Mouse (Mus musculus) hindbrain, embryonic 15.5 days (tissue): ENCODE results near the gene Rasgrf1. TPM values are rescaled to one million over a fixed set of nuclear protein-coding genes. Genes with fewer than 3 reads are reported as not detected.

Experiments used
- ATAC-seq: fragments of 200-750 bp; cut with Nextera tagmentation; 2 replicates; pipeline ENCODE4 v1.8.0; 2017; ENCODE audit warnings: low read depth, moderate number of reproducible peaks, moderate TSS enrichment; ENCODE audit not compliant: low FRiP score
- H3K27ac ChIP-seq: fragments of 300-500 bp; sonication (generic); replicated peaks from 2 replicates; pipeline ENCODE4 v1.5.1; 2015; ENCODE audit warnings: mild to moderate bottlenecking, inconsistent platforms
- H3K27me3 ChIP-seq: fragments of 300-500 bp; sonication (generic); 2 replicates; pipeline ENCODE4 v1.6.1; 2015; ENCODE audit warnings: control low read depth, inconsistent platforms
- H3K36me3 ChIP-seq: fragments of 300-500 bp; sonication (generic); 2 replicates; pipeline ENCODE4 v1.6.1; 2015; ENCODE audit warnings: control low read depth, inconsistent platforms
- H3K4me1 ChIP-seq: fragments of 300-500 bp; sonication (generic); replicated peaks from 2 replicates; pipeline ENCODE4 v1.6.1; 2015; ENCODE audit warnings: control low read depth, inconsistent platforms
- H3K4me2 ChIP-seq: fragments of 300-500 bp; sonication (generic); 2 replicates; pipeline ENCODE4 v1.6.1; 2015; ENCODE audit warnings: moderate library complexity, mild to moderate bottlenecking, inconsistent platforms
- H3K4me3 ChIP-seq: fragments of 300-500 bp; sonication (generic); 2 replicates; pipeline ENCODE4 v1.5.1; 2015; ENCODE audit warnings: mild to moderate bottlenecking, inconsistent platforms
- H3K9ac ChIP-seq: fragments of 300-500 bp; sonication (generic); 2 replicates; pipeline ENCODE4 v1.6.1; 2015; ENCODE audit warnings: inconsistent platforms
- H3K9me3 ChIP-seq: fragments of 300-500 bp; sonication (generic); 2 replicates; pipeline ENCODE4 v1.6.1; 2016; ENCODE audit warnings: control low read depth, inconsistent platforms
- WGBS: fragments of 180-500 bp; shearing (Covaris S2); methylation state at CpG from one replicate; pipeline ENCODE4 v1.1.7; 2015; 5-methylcytosine and 5-hydroxymethylcytosine counted together
- polyA plus RNA-seq: library from polyadenylated mRNA; unstranded; fragments of >200 nt; fragmentation: Nextera tagmentation; extraction: Ambion mirVana; gene quantifications from 2 replicates; pipeline ENCODE4 v1.2.1, GENCODE M21; 2015

Rasgrf1 gene
- polyA plus RNA-seq = 12.5 and 13.5 TPM in 2 replicates

DNA sequence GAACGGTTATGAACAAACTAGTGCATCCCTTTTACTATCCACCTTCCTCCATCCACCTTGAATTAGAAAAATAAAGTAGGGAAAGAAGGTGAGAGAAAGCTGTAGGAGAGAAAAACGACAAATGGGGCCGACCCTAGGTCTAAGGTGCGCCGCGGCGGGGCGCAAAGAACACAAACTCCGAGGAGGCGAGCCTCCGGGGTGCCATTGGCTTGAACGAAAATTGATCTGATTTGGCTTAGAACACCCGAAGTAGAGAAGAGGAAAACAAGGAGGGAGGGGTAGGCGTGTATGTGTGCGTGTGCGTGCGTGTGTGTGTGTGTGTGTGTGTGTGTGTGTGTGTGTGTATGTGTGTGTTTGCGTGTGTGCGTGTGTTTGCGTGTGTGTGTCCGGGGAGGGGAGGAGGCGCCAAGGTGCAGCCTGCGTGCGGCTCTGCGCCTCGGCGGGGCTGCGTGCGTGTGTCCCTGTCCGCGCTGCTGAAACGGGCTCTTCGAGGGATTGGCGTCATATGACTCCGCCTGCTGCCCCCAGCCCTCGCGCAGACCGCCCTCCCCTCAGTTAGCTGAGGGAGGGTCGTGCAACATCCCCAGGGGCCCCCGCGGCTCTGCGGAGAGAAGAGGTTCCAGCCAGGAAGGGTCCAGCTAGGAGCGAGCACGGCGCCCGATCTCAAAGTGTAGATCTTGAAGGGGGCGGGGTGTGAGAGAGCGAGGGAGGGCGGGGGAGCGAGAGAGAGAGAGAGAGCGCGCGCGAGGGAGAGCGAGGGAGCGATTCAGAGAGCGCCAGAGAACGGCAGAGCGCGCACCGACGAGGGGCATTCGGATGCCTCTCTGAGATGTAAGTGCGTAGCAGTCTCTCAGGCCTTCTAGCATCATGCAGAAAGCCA, at the start of gene Rasgrf1:
Rasgrf1 (plus strand) TSS at position 778 of the 880 bp plus-strand sequence.
- ATAC-seq = peak; percentile 83
- H3K9me3 ChIP-seq = no peaks in the 10 kb centered on the region
- peaks cover 71% of the 10 kb centered on the region for H3K27me3 ChIP-seq
- H3K4me2 ChIP-seq = peak within 1 kb of the TSS; percentile 94
- H3K36me3 ChIP-seq = no peaks in the 10 kb centered on the region
- WGBS = under 1% methylated on average over 60 of the region's 64 CpGs
- peak within 1 kb of the TSS; percentile 61; the same call in 1 of the 2 replicates for H3K27ac ChIP-seq
- H3K4me3 ChIP-seq = peak within 1 kb of the TSS; percentile 60
- H3K9ac ChIP-seq = peak within 1 kb of the TSS; percentile 50
- peaks cover 27% of the 10 kb centered on the region for H3K4me1 ChIP-seq

GRCm38 (mm10) chr9:89860145-89860544, 49.6 kb upstream of the Rasgrf1 start:
- no peak overlapping the region for H3K9ac ChIP-seq
- H3K4me2 ChIP-seq = no peak overlapping the region
- no peaks in the 10 kb centered on the region for H3K9me3 ChIP-seq
- ATAC-seq = no peak
- no peaks in the 10 kb centered on the region for H3K27me3 ChIP-seq
- H3K4me3 ChIP-seq = no peak overlapping the region
- WGBS = 43% methylated on average over 11 of the region's 11 CpGs
- no peak overlapping the region; the same call in 1 of the 2 replicates for H3K27ac ChIP-seq
- H3K36me3 ChIP-seq = no peaks in the 10 kb centered on the region
- H3K4me1 ChIP-seq = 0 out of 2 replicates have a peak, but pooled peaks cover 6% of the 10 kb centered on the region

GRCm38 (mm10) chr9:89860584-89860983, 49.1 kb upstream of the Rasgrf1 start:
- H3K4me3 ChIP-seq = no peak overlapping the region
- ATAC-seq = no peak
- H3K9me3 ChIP-seq = no peaks in the 10 kb centered on the region
- no peak overlapping the region for H3K9ac ChIP-seq
- H3K4me1 ChIP-seq = 0 out of 2 replicates have a peak, but pooled peaks cover 6% of the 10 kb centered on the region
- no peak overlapping the region for H3K4me2 ChIP-seq
- no peaks in the 10 kb centered on the region for H3K36me3 ChIP-seq
- H3K27me3 ChIP-seq = no peaks in the 10 kb centered on the region
- no peak overlapping the region for H3K27ac ChIP-seq
- 50% methylated on average over 6 of the region's 6 CpGs for WGBS

- H3K9ac ChIP-seq = no peak overlapping the region
- no peaks in the 10 kb centered on the region for H3K36me3 ChIP-seq
- no peak overlapping the region for H3K4me3 ChIP-seq
- H3K9me3 ChIP-seq = no peaks in the 10 kb centered on the region
- 33% methylated on average over 4 of the region's 4 CpGs for WGBS
- H3K4me2 ChIP-seq = no peak overlapping the region
- H3K27me3 ChIP-seq = peaks cover 30% of the 10 kb centered on the region
- H3K27ac ChIP-seq = no peak overlapping the region
- ATAC-seq = no peak
- H3K4me1 ChIP-seq = peaks cover 7% of the 10 kb centered on the region
Observed at GRCm38 (mm10) chr9:89867141-89867540, 42.6 kb upstream of the Rasgrf1 start.

GRCm38 (mm10) chr9:89868093-89868729, 41.5 kb upstream of the Rasgrf1 start:
- Histone ChIP-seq H3K27ac (no peak overlapping the region), H3K9ac (no peak overlapping the region), H3K27me3 (peaks cover 40% of the 10 kb centered on the region), H3K4me2 (peak overlapping the region; percentile 44), H3K4me1 (peaks cover 7% of the 10 kb centered on the region), H3K36me3 (no peaks in the 10 kb centered on the region), H3K9me3 (no peaks in the 10 kb centered on the region), H3K4me3 (peak overlapping the region; percentile 23)
- 1% methylated on average over 16 of the region's 16 CpGs for WGBS
- peak; percentile 78 for ATAC-seq

- H3K27ac ChIP-seq = no peak overlapping the region
- no peak overlapping the region for H3K9ac ChIP-seq
- H3K4me3 ChIP-seq = no peak overlapping the region
- H3K27me3 ChIP-seq = peaks cover 46% of the 10 kb centered on the region
- H3K36me3 ChIP-seq = no peaks in the 10 kb centered on the region
- WGBS = 21% methylated on average over 2 of the region's 2 CpGs
- H3K4me2 ChIP-seq = no peak overlapping the region
- no peak for ATAC-seq
- H3K9me3 ChIP-seq = no peaks in the 10 kb centered on the region
- peaks cover 7% of the 10 kb centered on the region for H3K4me1 ChIP-seq
Observed at GRCm38 (mm10) chr9:89869594-89869993, 40.1 kb upstream of the Rasgrf1 start.

GRCm38 (mm10) chr9:89870531-89871150, 39.1 kb upstream of the Rasgrf1 start:
- no peak overlapping the region for H3K4me3 ChIP-seq

DNA sequence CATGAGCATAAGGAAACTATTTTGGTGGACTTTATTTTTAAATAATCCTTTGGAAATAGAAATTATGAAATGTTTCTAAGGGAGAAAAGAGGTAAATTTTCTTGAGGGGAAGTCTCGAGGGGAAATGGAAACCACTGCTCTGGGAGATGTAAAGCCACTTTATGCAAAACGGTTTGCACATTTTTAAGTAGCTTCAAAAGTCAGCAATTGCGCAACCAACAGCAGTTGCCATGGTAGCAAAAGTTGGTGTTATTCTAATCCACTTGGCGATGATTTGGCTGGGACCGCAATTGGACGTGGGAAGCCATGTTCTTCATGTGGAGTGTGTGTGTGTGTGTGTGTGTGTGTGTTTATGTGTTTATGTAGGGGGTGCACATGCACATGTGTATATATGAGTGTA, 37.6 kb upstream of the Rasgrf1 start:
- H3K4me3 ChIP-seq = no peak overlapping the region
- no peaks in the 10 kb centered on the region for H3K36me3 ChIP-seq
- WGBS = 73% methylated on average over 6 of the region's 6 CpGs
- H3K9ac ChIP-seq = no peak overlapping the region
- no peaks in the 10 kb centered on the region for H3K9me3 ChIP-seq
- peaks cover 54% of the 10 kb centered on the region for H3K27me3 ChIP-seq
- no peak overlapping the region for H3K4me2 ChIP-seq
- H3K27ac ChIP-seq = no peak overlapping the region
- ATAC-seq = no peak
- peaks cover 7% of the 10 kb centered on the region for H3K4me1 ChIP-seq

More at GRCm38 (mm10) chr9:89870531-89871150, 39.1 kb upstream of the Rasgrf1 start:
- Histone ChIP-seq H3K4me2 (no peak overlapping the region), H3K27ac (no peak overlapping the region), H3K9ac (no peak overlapping the region), H3K4me1 (peaks cover 7% of the 10 kb centered on the region), H3K9me3 (no peaks in the 10 kb centered on the region), H3K36me3 (no peaks in the 10 kb centered on the region), H3K27me3 (peaks cover 56% of the 10 kb centered on the region)
- WGBS = 11% methylated on average over 8 of the region's 8 CpGs
- no peak for ATAC-seq

DNA sequence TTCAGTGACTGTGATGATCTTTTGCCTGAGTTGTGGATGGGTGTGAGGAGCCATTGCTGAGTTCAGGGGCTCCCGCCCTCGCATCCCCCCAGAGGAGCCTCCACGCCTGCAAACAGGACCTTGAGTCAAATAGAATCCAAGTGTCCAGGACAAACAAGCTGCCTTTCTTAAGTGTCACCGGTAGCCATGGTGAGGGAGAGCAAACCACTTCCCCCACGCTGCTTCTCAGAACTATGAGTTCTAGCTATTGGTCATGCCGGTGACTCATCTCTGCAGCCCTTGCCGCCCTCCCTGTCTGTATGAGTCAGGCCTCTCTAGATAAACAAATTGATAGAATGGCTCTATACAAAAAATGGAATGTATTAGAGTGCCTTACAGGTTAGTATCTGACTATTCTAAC, 35.3 kb upstream of the Rasgrf1 start:
- H3K4me1 ChIP-seq = no peaks in the 10 kb centered on the region
- H3K4me2 ChIP-seq = no peak overlapping the region
- H3K27me3 ChIP-seq = peaks cover 45% of the 10 kb centered on the region
- H3K4me3 ChIP-seq = no peak overlapping the region
- no peak for ATAC-seq
- no peaks in the 10 kb centered on the region for H3K36me3 ChIP-seq
- H3K9ac ChIP-seq = no peak overlapping the region
- peaks cover 3% of the 10 kb centered on the region; the same call in 1 of the 2 replicates for H3K9me3 ChIP-seq
- 61% methylated on average over 7 of the region's 7 CpGs for WGBS
- no peak overlapping the region for H3K27ac ChIP-seq

DNA sequence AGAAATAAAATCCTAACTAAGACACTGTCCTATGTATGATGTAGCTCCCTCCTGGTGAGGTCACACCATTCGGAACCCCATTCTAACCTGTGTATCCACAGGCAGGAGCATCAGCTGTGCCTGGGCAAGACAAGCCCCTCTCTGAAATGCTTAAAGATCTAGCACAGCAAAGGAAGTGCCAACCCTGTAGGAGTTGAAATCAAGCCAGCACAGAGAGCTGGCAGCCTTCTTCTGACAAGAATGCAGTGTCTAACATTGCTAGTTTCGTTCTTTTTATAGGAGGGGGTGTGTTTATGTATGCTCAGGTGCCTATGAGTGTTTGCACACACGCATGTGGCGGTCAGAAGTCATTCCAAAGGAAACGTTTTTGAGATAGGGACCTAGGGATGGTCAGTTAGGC, 34.2 kb upstream of the Rasgrf1 start:
- ATAC-seq = no peak
- Histone ChIP-seq H3K27me3 (peaks cover 42% of the 10 kb centered on the region), H3K9ac (no peak overlapping the region), H3K36me3 (no peaks in the 10 kb centered on the region), H3K4me1 (no peaks in the 10 kb centered on the region), H3K4me3 (no peak overlapping the region), H3K4me2 (no peak overlapping the region), H3K9me3 (peaks cover 4% of the 10 kb centered on the region; the same call in 1 of the 2 replicates), H3K27ac (no peak overlapping the region)
- WGBS = 66% methylated on average over 5 of the region's 5 CpGs

- H3K36me3 ChIP-seq = no peaks in the 10 kb centered on the region
- peaks cover 4% of the 10 kb centered on the region; the same call in 1 of the 2 replicates for H3K9me3 ChIP-seq
- 51% methylated on average over 11 of the region's 11 CpGs for WGBS
- H3K4me3 ChIP-seq = no peak overlapping the region
- ATAC-seq = no peak
- H3K9ac ChIP-seq = no peak overlapping the region
- no peak overlapping the region for H3K27ac ChIP-seq
- H3K4me2 ChIP-seq = no peak overlapping the region
- peaks cover 27% of the 10 kb centered on the region for H3K27me3 ChIP-seq
- H3K4me1 ChIP-seq = no peaks in the 10 kb centered on the region
Observed at GRCm38 (mm10) chr9:89878471-89879020, 31.2 kb upstream of the Rasgrf1 start.
